Mouse (Mus musculus) heart, embryonic 10.5 days (tissue): ENCODE measurements around the gene Rpl10-ps3. TPM values are rescaled to one million over a fixed set of nuclear protein-coding genes. Genes with fewer than 3 reads are reported as not detected.

ENCODE experiments used
- DNase-seq: peaks from one replicate; pipeline ENCODE4 v3.0.0-alpha.2; 2017; ENCODE audit warnings: low spot score
- H3K27ac ChIP-seq: fragments of 300-500 bp; sonication (generic); 2 replicates; pipeline ENCODE4 v1.5.1; 2016; ENCODE audit warnings: mild to moderate bottlenecking
- H3K27me3 ChIP-seq: fragments of 300-500 bp; sonication (generic); 2 replicates; pipeline ENCODE4 v1.6.1; 2016; ENCODE audit warnings: mild to moderate bottlenecking; ENCODE audit not compliant: poor library complexity, insufficient read depth, severe bottlenecking
- H3K36me3 ChIP-seq: fragments of 300-500 bp; sonication (generic); 2 replicates; pipeline ENCODE4 v1.6.1; 2016; ENCODE audit warnings: mild to moderate bottlenecking, moderate library complexity
- H3K4me1 ChIP-seq: fragments of 300-500 bp; sonication (generic); 2 replicates; pipeline ENCODE4 v1.6.1; 2016; ENCODE audit warnings: mild to moderate bottlenecking
- H3K4me3 ChIP-seq: fragments of 300-500 bp; sonication (generic); 2 replicates; pipeline ENCODE4 v1.5.1; 2016; ENCODE audit warnings: mild to moderate bottlenecking, moderate library complexity
- H3K9me3 ChIP-seq: fragments of 300-500 bp; sonication (generic); 2 replicates; pipeline ENCODE4 v1.6.1; 2016; ENCODE audit warnings: mild to moderate bottlenecking, moderate library complexity
- WGBS: fragments of 180-500 bp; shearing (Covaris S2); methylation state at CpG from one replicate; pipeline ENCODE4 v1.1.7; 2016; 5-methylcytosine and 5-hydroxymethylcytosine counted together
- polyA plus RNA-seq: library from polyadenylated mRNA; unstranded; fragments of >200 nt; fragmentation: Nextera tagmentation; extraction: Ambion mirVana; gene quantifications from 2 replicates; pipeline ENCODE4 v1.2.1, GENCODE M21; 2016

Gene Rpl10-ps3
- polyA plus RNA-seq, 1 experiment from 2014 or later = 151 TPM

DNA sequence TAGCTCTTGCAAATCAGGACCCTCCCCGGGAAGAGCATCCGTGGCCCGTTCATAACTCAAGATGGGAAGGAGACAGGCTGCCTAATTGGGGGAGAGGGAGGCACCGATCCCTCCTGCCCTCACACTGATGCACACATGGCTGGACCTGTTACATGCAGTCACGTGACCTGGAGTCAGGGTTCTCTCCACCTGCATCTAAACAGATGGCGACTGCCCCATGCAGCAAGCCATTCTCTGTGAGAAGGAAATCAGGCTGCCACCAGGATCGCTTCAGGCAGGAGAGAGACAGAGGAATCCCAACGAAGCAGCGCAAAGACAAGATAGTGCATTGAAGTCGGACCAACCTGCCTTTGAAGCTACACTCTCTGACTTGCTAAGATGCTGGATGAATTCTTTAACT, 3.5 kb upstream of the Rpl10-ps3 start:
- H3K4me1 ChIP-seq = no peaks in the 10 kb centered on the region
- no peaks in the 10 kb centered on the region for H3K36me3 ChIP-seq
- H3K4me3 ChIP-seq = no peak overlapping the region
- H3K27ac ChIP-seq = no peak overlapping the region
- no peak for DNase-seq
- no peaks in the 10 kb centered on the region for H3K27me3 ChIP-seq
- WGBS = 82% methylated on average over 10 of the region's 10 CpGs
- no peaks in the 10 kb centered on the region for H3K9me3 ChIP-seq

- 69% methylated on average over 7 of the region's 7 CpGs for WGBS
- Histone ChIP-seq H3K4me1 (no peaks in the 10 kb centered on the region), H3K9me3 (no peaks in the 10 kb centered on the region), H3K36me3 (no peaks in the 10 kb centered on the region), H3K27ac (no peak overlapping the region), H3K4me3 (no peak overlapping the region), H3K27me3 (no peaks in the 10 kb centered on the region)
- no peak for DNase-seq
Measured at GRCm38 (mm10) chr9:50335539-50336325, 9.0 kb downstream of the Rpl10-ps3 start.

DNA sequence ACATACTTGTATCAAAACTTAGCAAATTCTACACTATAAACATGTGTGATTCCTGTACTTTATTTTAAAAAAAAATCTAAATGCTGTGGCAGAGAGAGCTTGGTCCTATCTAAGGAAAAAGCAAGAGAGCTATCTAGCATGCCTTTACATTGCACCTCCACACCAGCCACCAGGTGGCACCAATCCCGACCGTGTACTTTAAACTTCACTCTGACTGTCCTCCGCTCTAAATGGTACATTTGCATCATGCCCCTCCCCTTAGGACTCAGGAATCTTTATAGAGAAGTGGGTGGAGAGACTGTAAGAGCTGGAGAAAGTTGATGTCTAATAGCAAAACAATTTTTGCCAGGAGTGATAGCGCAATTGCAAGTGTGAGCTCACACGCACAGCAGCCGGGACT, 11.4 kb downstream of the Rpl10-ps3 start:
- Histone ChIP-seq H3K4me1 (no peaks in the 10 kb centered on the region), H3K9me3 (no peaks in the 10 kb centered on the region), H3K4me3 (no peak overlapping the region), H3K27ac (no peak overlapping the region), H3K36me3 (no peaks in the 10 kb centered on the region), H3K27me3 (no peaks in the 10 kb centered on the region)
- DNase-seq = no peak
- 37% methylated on average over 6 of the region's 6 CpGs for WGBS

DNA sequence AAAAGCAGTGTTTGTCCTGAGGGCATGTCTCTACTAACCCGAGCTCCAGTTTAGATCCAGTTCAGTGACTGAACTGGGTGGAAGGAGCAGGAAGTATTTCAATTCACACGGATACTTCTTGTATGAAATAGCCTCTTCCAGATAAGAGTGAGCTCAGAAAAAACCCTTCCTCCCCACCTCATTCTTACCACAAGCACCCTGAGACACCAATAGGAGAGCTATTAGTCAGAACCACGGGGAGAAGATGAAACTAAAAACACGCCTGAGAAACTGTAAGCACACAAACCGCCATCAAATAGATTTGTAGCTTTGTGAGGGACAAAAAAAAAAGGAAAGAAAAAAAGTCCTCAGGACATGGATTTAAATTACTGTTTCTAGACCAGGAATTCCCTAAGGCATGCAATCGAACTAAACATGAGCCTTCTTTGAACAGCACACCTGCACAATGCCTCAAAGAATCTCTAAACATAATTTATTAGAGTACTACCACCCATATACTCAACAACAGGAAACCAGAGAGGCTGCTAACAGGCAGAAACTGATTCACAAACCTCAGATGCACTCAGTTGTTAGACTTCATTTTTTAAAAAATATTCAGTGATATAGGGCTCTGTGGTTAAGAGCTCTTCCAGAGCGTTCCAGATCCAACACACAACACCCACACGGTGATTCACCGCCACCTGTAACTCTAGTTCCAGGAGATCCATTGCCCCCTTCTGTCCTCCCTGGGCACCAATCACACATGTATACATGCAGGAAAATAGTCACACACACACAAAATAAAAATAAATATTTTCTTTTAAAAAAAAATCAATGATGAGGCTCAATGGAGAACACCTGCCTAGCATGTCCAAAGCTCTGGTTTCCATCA, 20.2 kb downstream of the Rpl10-ps3 start:
- H3K27me3 ChIP-seq = no peaks in the 10 kb centered on the region
- no peaks in the 10 kb centered on the region for H3K4me1 ChIP-seq
- 83% methylated on average over 9 of the region's 9 CpGs for WGBS
- DNase-seq = no peak
- H3K9me3 ChIP-seq = no peaks in the 10 kb centered on the region
- no peak overlapping the region for H3K4me3 ChIP-seq
- H3K36me3 ChIP-seq = no peaks in the 10 kb centered on the region
- H3K27ac ChIP-seq = no peak overlapping the region

DNA sequence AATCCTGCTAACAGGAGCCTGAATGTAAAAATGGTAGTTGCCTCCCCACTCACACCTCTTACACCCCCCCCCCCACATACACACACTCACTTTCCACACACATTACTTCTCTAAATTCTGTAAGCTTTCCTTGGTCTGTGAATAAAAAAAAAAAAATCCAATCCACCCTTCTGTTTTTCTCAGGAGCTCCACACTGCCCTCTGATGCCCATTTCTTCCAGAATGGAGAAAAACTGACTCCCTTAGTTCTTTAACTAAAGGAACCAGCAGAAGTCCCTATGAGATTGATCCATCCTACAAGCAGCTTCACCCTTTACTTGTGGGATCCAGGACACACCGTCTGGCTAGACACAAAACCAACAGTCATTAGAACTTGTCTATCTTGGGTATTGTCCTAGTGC, 24.0 kb downstream of the Rpl10-ps3 start:
- WGBS = 45% methylated on average over 1 of the region's 1 CpGs
- H3K9me3 ChIP-seq = no peaks in the 10 kb centered on the region
- H3K4me1 ChIP-seq = no peaks in the 10 kb centered on the region
- H3K36me3 ChIP-seq = no peaks in the 10 kb centered on the region
- no peak overlapping the region for H3K27ac ChIP-seq
- H3K4me3 ChIP-seq = no peak overlapping the region
- DNase-seq = no peak
- no peaks in the 10 kb centered on the region for H3K27me3 ChIP-seq

GRCm38 (mm10) chr9:50319506-50319905, 25.3 kb downstream of the Rpl10-ps3 start:
- WGBS = 86% methylated on average over 5 of the region's 5 CpGs
- H3K36me3 ChIP-seq = no peaks in the 10 kb centered on the region
- DNase-seq = no peak
- no peaks in the 10 kb centered on the region for H3K4me1 ChIP-seq
- H3K27ac ChIP-seq = no peak overlapping the region
- no peaks in the 10 kb centered on the region for H3K9me3 ChIP-seq
- H3K27me3 ChIP-seq = no peaks in the 10 kb centered on the region
- no peak overlapping the region for H3K4me3 ChIP-seq

- WGBS = 66% methylated on average over 6 of the region's 6 CpGs
- Histone ChIP-seq H3K4me3 (no peak overlapping the region), H3K9me3 (no peaks in the 10 kb centered on the region), H3K27me3 (no peaks in the 10 kb centered on the region), H3K4me1 (no peaks in the 10 kb centered on the region), H3K27ac (no peak overlapping the region), H3K36me3 (no peaks in the 10 kb centered on the region)
- DNase-seq = no peak
Measured at GRCm38 (mm10) chr9:50317299-50317698, 27.5 kb downstream of the Rpl10-ps3 start.

DNA sequence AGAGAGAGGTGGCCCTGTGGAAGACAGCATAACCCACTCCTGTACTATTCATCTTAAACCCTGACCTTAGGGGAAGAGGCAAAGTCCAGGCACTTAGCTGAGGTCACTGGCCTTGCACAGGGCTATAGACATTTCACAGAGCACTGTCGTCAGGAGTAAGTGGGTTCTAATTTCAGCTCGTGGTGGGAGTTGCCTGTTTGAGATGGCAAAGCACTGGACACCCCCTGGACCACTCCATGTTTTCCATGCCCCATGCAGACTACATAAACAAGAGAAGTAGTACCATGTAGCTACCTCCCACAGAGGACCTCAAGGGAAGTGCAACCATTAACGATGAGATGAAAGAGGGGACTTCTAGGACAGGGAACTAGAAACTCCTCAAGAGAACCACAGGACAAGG, 29.1 kb downstream of the Rpl10-ps3 start:
- no peak overlapping the region for H3K27ac ChIP-seq
- H3K9me3 ChIP-seq = no peaks in the 10 kb centered on the region
- no peaks in the 10 kb centered on the region for H3K27me3 ChIP-seq
- H3K4me1 ChIP-seq = no peaks in the 10 kb centered on the region
- DNase-seq = no peak
- WGBS = 28% methylated on average over 3 of the region's 3 CpGs
- no peak overlapping the region for H3K4me3 ChIP-seq
- H3K36me3 ChIP-seq = no peaks in the 10 kb centered on the region

DNA sequence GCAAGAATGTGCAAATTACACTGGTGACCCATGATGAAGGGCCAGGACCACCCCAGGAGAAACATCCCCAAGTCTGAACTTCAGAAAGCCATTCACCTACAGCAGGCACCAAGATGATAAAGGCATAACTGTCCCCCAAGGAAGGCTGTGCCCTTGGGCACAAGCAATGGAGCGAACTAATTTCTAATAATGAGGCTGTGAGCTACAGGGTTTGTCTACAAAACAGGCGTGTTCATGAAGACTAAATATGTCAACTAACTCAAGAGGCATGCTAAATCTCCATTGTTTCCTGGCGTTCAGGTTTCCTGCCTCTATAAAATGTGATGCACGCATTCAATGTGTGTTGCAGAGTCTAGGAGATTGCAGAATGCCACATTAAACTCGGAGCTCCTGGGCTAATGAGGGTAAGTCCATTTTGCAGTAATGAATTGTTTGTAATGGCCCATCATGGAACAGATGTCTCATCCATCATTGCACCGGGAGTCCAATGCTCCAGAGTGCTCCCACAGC, 33.7 kb downstream of the Rpl10-ps3 start:
- WGBS = 82% methylated on average over 6 of the region's 6 CpGs
- no peak for DNase-seq
- H3K36me3 ChIP-seq = no peaks in the 10 kb centered on the region
- no peak overlapping the region for H3K27ac ChIP-seq
- no peak overlapping the region for H3K4me3 ChIP-seq
- peaks cover 2% of the 10 kb centered on the region; the same call in 1 of the 2 replicates for H3K4me1 ChIP-seq
- H3K9me3 ChIP-seq = no peaks in the 10 kb centered on the region
- no peaks in the 10 kb centered on the region for H3K27me3 ChIP-seq

GRCm38 (mm10) chr9:50305666-50306402, 38.9 kb downstream of the Rpl10-ps3 start:
- H3K36me3 ChIP-seq = no peaks in the 10 kb centered on the region
- H3K4me1 ChIP-seq = peaks cover 9% of the 10 kb centered on the region; the same call in 1 of the 2 replicates
- H3K27ac ChIP-seq = 0 out of 2 replicates have a peak overlapping the region, but pooled peaks have one; percentile 32
- no peaks in the 10 kb centered on the region for H3K27me3 ChIP-seq
- WGBS = 68% methylated on average over 10 of the region's 10 CpGs
- no peak for DNase-seq
- H3K4me3 ChIP-seq = no peak overlapping the region
- H3K9me3 ChIP-seq = no peaks in the 10 kb centered on the region

DNA sequence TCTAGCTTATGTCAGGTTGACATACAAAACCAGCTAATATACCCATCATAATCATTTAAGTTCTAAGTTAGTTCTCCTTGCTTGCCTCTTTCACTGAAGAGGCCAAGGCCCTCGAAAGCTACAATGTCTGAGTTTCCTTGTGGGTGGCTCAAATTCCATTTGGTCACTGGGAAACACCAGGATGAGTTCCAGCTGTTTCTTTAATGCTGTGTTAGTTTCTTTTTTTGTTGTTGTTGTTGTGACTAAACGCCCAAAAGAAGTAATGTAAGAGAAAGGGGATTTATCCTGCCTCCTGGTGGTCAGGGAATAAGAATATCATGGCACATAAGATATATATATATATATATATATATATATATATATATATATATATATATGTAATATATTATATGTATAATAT, 39.7 kb downstream of the Rpl10-ps3 start:
- no peaks in the 10 kb centered on the region for H3K9me3 ChIP-seq
- no peaks in the 10 kb centered on the region for H3K27me3 ChIP-seq
- H3K4me3 ChIP-seq = no peak overlapping the region
- no peak for DNase-seq
- H3K36me3 ChIP-seq = no peaks in the 10 kb centered on the region
- WGBS = 69% methylated on average over 2 of the region's 2 CpGs
- H3K4me1 ChIP-seq = peaks cover 9% of the 10 kb centered on the region; the same call in 1 of the 2 replicates
- no peak overlapping the region for H3K27ac ChIP-seq

DNA sequence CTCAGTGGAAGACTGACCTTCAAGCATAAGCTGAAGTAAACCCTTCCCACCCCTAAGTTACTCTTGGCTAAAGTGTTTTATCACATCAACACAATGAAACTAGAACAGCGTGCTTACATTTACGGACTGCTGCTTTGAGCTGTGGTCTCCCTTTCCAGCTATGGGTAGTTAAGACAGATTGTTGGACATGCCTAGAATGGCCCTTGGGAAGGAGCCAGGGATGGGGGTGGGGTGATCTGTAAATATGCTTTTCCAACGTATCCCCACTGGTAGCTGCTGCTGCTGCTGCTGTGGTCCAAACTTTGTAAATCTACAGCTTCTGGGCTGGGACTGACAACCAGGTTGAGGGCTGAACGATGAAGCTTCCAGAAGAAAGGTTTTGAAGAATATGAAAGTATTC, 40.8 kb downstream of the Rpl10-ps3 start:
- H3K36me3 ChIP-seq = no peaks in the 10 kb centered on the region
- H3K9me3 ChIP-seq = no peaks in the 10 kb centered on the region
- no peak overlapping the region for H3K27ac ChIP-seq
- no peak overlapping the region for H3K4me3 ChIP-seq
- no peaks in the 10 kb centered on the region for H3K27me3 ChIP-seq
- no peak for DNase-seq
- WGBS = 76% methylated on average over 4 of the region's 4 CpGs
- H3K4me1 ChIP-seq = peaks cover 9% of the 10 kb centered on the region; the same call in 1 of the 2 replicates
